Mouse (Mus musculus) embryonic stem cell, embryonic (primary cell): ENCODE measurements around the gene Pank4.

ENCODE experiments used
- CTCF ChIA-PET, 4 experiments: fragments of 300-600 bp in 2 of 4; fragments of 350-600 bp in 2 of 4; sonication (Branson Sonifier 250); formaldehyde crosslinking; loops; one replicate each; lab custom pipeline; 2022; ENCODE audit warnings: inconsistent platforms in 2 of 4; lab: Charles Lee
- POLR2A ChIA-PET, 4 experiments: fragments of 300-600 bp in 2 of 4; fragments of 350-600 bp in 2 of 4; sonication (Branson Sonifier 250); formaldehyde crosslinking; loops; one replicate each; lab custom pipeline; 2022; ENCODE audit warnings: antibody characterized with exemption in 4 of 4, inconsistent platforms in 1 of 4; lab: Charles Lee

Pank4 gene

GRCm38 (mm10) chr4:154936542-154937255 lies 27.2 kb upstream of the Pank4 start:
- ChIA-PET CTCF (interaction anchor here (0.6 to 2.0 kb wide), 24 partner anchors 8 to 168 kb away, joined by 3 to 12 read pairs (median 4); partner anchors contain the start of gene Pex10 (in 1 of the 4)), POLR2A (interaction anchor here in 3 of 4 experiments (0.6 to 1.9 kb wide), 7 partner anchors 17 to 665 kb away, joined by 3 to 4 read pairs (median 3); no protein-coding TSS in a partner anchor)

- CTCF ChIA-PET = interaction anchor here in 3 of 4 experiments (0.6 to 2.0 kb wide), 6 partner anchors 10 to 117 kb away, joined by 3 to 11 read pairs (median 4); no protein-coding TSS in a partner anchor
These were observed 26.2 kb upstream of the Pank4 start for GRCm38 (mm10) chr4:154937746-154938145.

GRCm38 (mm10) chr4:154940156-154940555 lies 23.8 kb upstream of the Pank4 start:
- ChIA-PET POLR2A (no interaction called here), CTCF (no interaction called here)

More at GRCm38 (mm10) chr4:154937746-154938145, 26.2 kb upstream of the Pank4 start:
- POLR2A ChIA-PET = interaction anchor here in 2 of 4 experiments (0.6 to 1.9 kb wide), 4 partner anchors 13 to 488 kb away, joined by 3 to 5 read pairs (median 4); no protein-coding TSS in a partner anchor

- CTCF ChIA-PET = interaction anchor here in 2 of 4 experiments (0.5 to 3.3 kb wide), 5 partner anchors 17 to 124 kb away, joined by 3 to 14 read pairs (median 5); partner anchors contain the start of gene Pex10 (in 1 of the 2)
- POLR2A ChIA-PET = interaction anchor here in 2 of 4 experiments (1.1 to 2.0 kb wide), 5 partner anchors 23 to 308 kb away, joined by 3 to 5 read pairs (median 3); partner anchors contain the start of genes Faap20 (in 1 of the 2), Fam213b (in 1 of the 2), Pank4 (in 1 of the 2) and Pex10 (in 1 of the 2)
These were observed 22.1 kb upstream of the Pank4 start for GRCm38 (mm10) chr4:154941831-154942230.

- ChIA-PET POLR2A (interaction anchor here (0.6 to 2.0 kb wide), 14 partner anchors 14 to 1522 kb away, joined by 3 to 5 read pairs (median 3); partner anchors contain the start of genes Faap20 (in 1 of the 4), Fam213b (in 1 of the 4), Pank4 (in 1 of the 4) and Pex10 (in 1 of the 4)), CTCF (interaction anchor here (0.5 to 3.3 kb wide), 13 partner anchors 17 to 850 kb away, joined by 3 to 14 read pairs (median 4); partner anchors contain the start of genes Hes5 (in 1 of the 4) and Pex10 (in 1 of the 4))
These were observed 21.1 kb upstream of the Pank4 start for GRCm38 (mm10) chr4:154942632-154943322.

- CTCF ChIA-PET = interaction anchor here (0.6 to 3.3 kb wide), 9 partner anchors 18 to 165 kb away, joined by 3 to 14 read pairs (median 4); partner anchors contain the start of genes Hes5 (in 1 of the 4) and Pex10 (in 1 of the 4)
- POLR2A ChIA-PET = interaction anchor here in 3 of 4 experiments (0.7 to 1.9 kb wide), 10 partner anchors 13 to 123 kb away, joined by 3 to 4 read pairs (median 3); partner anchors contain the start of genes Fam213b (in 1 of the 3) and Pex10 (in 1 of the 3)
These were observed 20.4 kb upstream of the Pank4 start for GRCm38 (mm10) chr4:154943323-154944039.

GRCm38 (mm10) chr4:154944121-154944590 lies 19.8 kb upstream of the Pank4 start:
- ChIA-PET CTCF (interaction anchor here in 3 of 4 experiments (0.6 to 3.3 kb wide), 10 partner anchors 17 to 165 kb away, joined by 3 to 14 read pairs (median 4); partner anchors contain the start of genes Hes5 (in 1 of the 3) and Pex10 (in 1 of the 3)), POLR2A (interaction anchor here in 2 of 4 experiments (1.0 to 1.9 kb wide), 4 partner anchors 12 to 122 kb away, joined by 3 to 4 read pairs (median 4); partner anchors contain the start of gene Pex10 (in 1 of the 2))

GRCm38 (mm10) chr4:154946319-154946718 lies 17.6 kb upstream of the Pank4 start:
- POLR2A ChIA-PET = interaction anchor here in 2 of 4 experiments (0.7 to 2.5 kb wide), 7 partner anchors 15 to 140 kb away, joined by 3 to 7 read pairs (median 6); partner anchors contain the start of genes Pank4 (in 1 of the 2), Pex10 (in 1 of the 2) and Rer1 (in 1 of the 2)
- CTCF ChIA-PET = interaction anchor here in 3 of 4 experiments (0.5 to 1.6 kb wide), 15 partner anchors 10 to 1391 kb away, joined by 3 to 6 read pairs (median 3); partner anchors contain the start of gene Pex10 (in 1 of the 3)

- POLR2A ChIA-PET = interaction anchor here in 3 of 4 experiments (0.5 to 1.7 kb wide), 5 partner anchors 13 to 586 kb away, joined by 3 to 9 read pairs (median 5); partner anchors contain the start of gene Hes5 (in 1 of the 3)
These were observed 15.6 kb upstream of the Pank4 start for GRCm38 (mm10) chr4:154948066-154948939.

GRCm38 (mm10) chr4:154948940-154949588 lies 14.9 kb upstream of the Pank4 start:
- CTCF ChIA-PET = interaction anchor here in 1 of 4 experiments (0.9 to 1.7 kb wide), 3 partner anchors 19 to 117 kb away, joined by 3 to 5 read pairs (median 3); no protein-coding TSS in a partner anchor
- POLR2A ChIA-PET = interaction anchor here in 1 of 4 experiments (0.9 to 1.4 kb wide), 2 partner anchors 12 to 66 kb away, joined by 3 to 5 read pairs; partner anchors contain the start of gene Hes5

More at GRCm38 (mm10) chr4:154948066-154948939, 15.6 kb upstream of the Pank4 start:
- CTCF ChIA-PET = interaction anchor here in 2 of 4 experiments (0.6 to 1.7 kb wide), 8 partner anchors 15 to 413 kb away, joined by 3 to 7 read pairs (median 4); partner anchors contain the start of genes Pank4 (in 1 of the 2) and Prkcz (in 1 of the 2)

- CTCF ChIA-PET = interaction anchor here in 1 of 4 experiments (1.7 kb wide), 1 partner anchor 116 kb away, joined by 5 read pairs; no protein-coding TSS in a partner anchor
- POLR2A ChIA-PET = interaction anchor here in 1 of 4 experiments (0.9 to 1.4 kb wide), 2 partner anchors 12 to 67 kb away, joined by 3 to 5 read pairs; partner anchors contain the start of gene Hes5
These were observed 14.3 kb upstream of the Pank4 start for GRCm38 (mm10) chr4:154949589-154949982.

- ChIA-PET POLR2A (interaction anchor here in 3 of 4 experiments (0.7 to 2.1 kb wide), 8 partner anchors 8 to 1253 kb away, joined by 3 to 6 read pairs (median 4); partner anchors contain the start of genes Hes5 (in 1 of the 3), Pank4 (in 1 of the 3) and Pex10 (in 1 of the 3)), CTCF (interaction anchor here in 3 of 4 experiments (0.6 to 1.6 kb wide), 8 partner anchors 9 to 119 kb away, joined by 3 to 4 read pairs (median 4); no protein-coding TSS in a partner anchor)
These were observed 11.3 kb upstream of the Pank4 start for GRCm38 (mm10) chr4:154952461-154953241.

- CTCF ChIA-PET = interaction anchor here in 1 of 4 experiments (0.7 to 0.9 kb wide), 2 partner anchors 170 to 1720 kb away, joined by 3 to 5 read pairs; no protein-coding TSS in a partner anchor
- POLR2A ChIA-PET = interaction anchor here in 2 of 4 experiments (0.8 to 1.4 kb wide), 3 partner anchors 13 to 92 kb away, joined by 3 read pairs; no protein-coding TSS in a partner anchor
These were observed 7.3 kb upstream of the Pank4 start for GRCm38 (mm10) chr4:154956604-154957003.
